Mouse (Mus musculus) CH12.LX (cell line): ENCODE data around the gene Mthfd2. TPM values are rescaled to one million over a fixed set of nuclear protein-coding genes. Genes with fewer than 3 reads are reported as not detected.

Experiments used
- DNase-seq: peaks from one replicate; pipeline ENCODE4 v3.0.0-alpha.2; 2013; ENCODE audit errors: extremely low read depth
- H3K27ac ChIP-seq: 2 replicates; pipeline ENCODE4 v1.5.1; 2012; ENCODE audit warnings: low read depth, mild to moderate bottlenecking, control low read depth, moderate library complexity; ENCODE audit not compliant: insufficient read depth
- H3K27me3 ChIP-seq: replicated peaks from 2 replicates; pipeline ENCODE3; 2012; ENCODE audit warnings: inconsistent platforms
- H3K36me3 ChIP-seq, 2 experiments: replicated peaks in 1 of 2; 2 replicates each; pipeline versions ENCODE3 to v1.6.1; 2012; ENCODE audit warnings: inconsistent platforms in 1 of 2, low read length in 1 of 2, mild to moderate bottlenecking in 1 of 2, mixed read lengths in 1 of 2, moderate library complexity in 1 of 2; ENCODE audit not compliant: control insufficient read depth in 1 of 2, insufficient read depth in 1 of 2
- H3K4me1 ChIP-seq, 2 experiments: 2 replicates each; pipeline ENCODE4 v1.6.1; 2012; ENCODE audit warnings: inconsistent platforms in 1 of 2, moderate library complexity in 1 of 2; ENCODE audit not compliant: insufficient read depth in 2 of 2, control insufficient read depth in 1 of 2
- H3K4me2 ChIP-seq: 2 replicates; pipeline ENCODE4 v1.6.1; 2012; ENCODE audit warnings: low read depth, mild to moderate bottlenecking, control low read depth; ENCODE audit not compliant: poor library complexity, insufficient read depth, severe bottlenecking
- H3K4me3 ChIP-seq, 3 experiments: fragments of 150-350 bp in 1 of 3; sonication (generic) in 1 of 3; replicated peaks in 1 of 3; 2 replicates each; pipeline versions ENCODE3 to v1.5.1; 2011 to 2012; ENCODE audit warnings: low read depth in 2 of 3, low read length in 2 of 3, mild to moderate bottlenecking in 2 of 3, moderate library complexity in 2 of 3, control low read depth in 1 of 3, improper control_type of control experiment in 1 of 3, inconsistent platforms in 1 of 3, mixed read lengths in 1 of 3; ENCODE audit not compliant: poor library complexity in 1 of 3
- H3K79me2 ChIP-seq: replicated peaks from 2 replicates; pipeline ENCODE4 v1.6.1; 2012; ENCODE audit warnings: mild to moderate bottlenecking, moderate library complexity; ENCODE audit not compliant: control insufficient read depth, poor library complexity, insufficient read depth, severe bottlenecking; ENCODE audit errors: extremely low read depth
- H3K9ac ChIP-seq: 2 replicates; pipeline ENCODE4 v1.6.1; 2012; ENCODE audit warnings: low read depth, mild to moderate bottlenecking, control low read depth, moderate library complexity; ENCODE audit not compliant: insufficient read depth
- H3K9me3 ChIP-seq: replicated peaks from 2 replicates; pipeline ENCODE3; 2012; ENCODE audit warnings: low read length, inconsistent platforms, mixed read lengths
- BHLHE40 ChIP-seq: IDR thresholded peaks from 2 replicates; pipeline ENCODE4 v1.6.1; 2011; ENCODE audit warnings: mild to moderate bottlenecking, low read depth, low read length, improper control_type of control experiment
- CTCF ChIP-seq, 2 experiments: IDR thresholded peaks in 1 of 2; conservative IDR thresholded peaks in 1 of 2; 2 replicates each; pipeline ENCODE4 v1.5.1; 2011 to 2012; ENCODE audit warnings: low read depth in 2 of 2, low read length in 2 of 2, improper control_type of control experiment in 1 of 2, inconsistent platforms in 1 of 2, mild to moderate bottlenecking in 1 of 2, moderate library complexity in 1 of 2
- IRF4 ChIP-seq: IDR thresholded peaks from 2 replicates; pipeline ENCODE4 v1.6.1; 2014; ENCODE audit warnings: low read depth, mild to moderate bottlenecking, inconsistent platforms, low read length, improper control_type of control experiment
- JUN ChIP-seq: IDR thresholded peaks from 2 replicates; pipeline ENCODE4 v1.6.1; 2011; ENCODE audit warnings: low read depth, mild to moderate bottlenecking, low read length, improper control_type of control experiment, moderate library complexity; ENCODE audit not compliant: insufficient read depth
- MXI1 ChIP-seq: IDR thresholded peaks from 2 replicates; pipeline ENCODE4 v1.6.1; 2011; ENCODE audit warnings: mild to moderate bottlenecking, low read depth, low read length, improper control_type of control experiment
- RAD21 ChIP-seq: IDR thresholded peaks from 2 replicates; pipeline ENCODE4 v1.6.1; 2011; ENCODE audit warnings: low read depth, mild to moderate bottlenecking, low read length, improper control_type of control experiment, moderate library complexity
- SIN3A ChIP-seq: IDR thresholded peaks from 2 replicates; pipeline ENCODE4 v1.6.1; 2012; ENCODE audit warnings: low read length, improper control_type of control experiment, inconsistent platforms
- SMC3 ChIP-seq: IDR thresholded peaks from 2 replicates; pipeline ENCODE4 v1.6.1; 2011; ENCODE audit warnings: low read depth, low read length, improper control_type of control experiment
- TBP ChIP-seq: conservative IDR thresholded peaks from 2 replicates; pipeline ENCODE4 v1.6.1; 2011; ENCODE audit warnings: low read depth, low read length, improper control_type of control experiment
- ZNF384 ChIP-seq: IDR thresholded peaks from 2 replicates; pipeline ENCODE4 v1.6.1; 2012; ENCODE audit warnings: low read depth, low read length, improper control_type of control experiment, inconsistent platforms
- dilution Hi-C: fragments of 300-500 bp; cut with MboI; formaldehyde crosslinking; loops from 2 replicates; pipeline ENCODE4 v1.14.3; 2020; ENCODE audit warnings: low sequenced_read_pairs; ENCODE audit not compliant: extremely low pct_unique_long_range_greater_than_20kb, extremely low pct_ligation_motif_present
- in situ Hi-C: fragments of 300-500 bp; cut with MboI; formaldehyde crosslinking; loops from 3 replicates; pipeline ENCODE4 v1.14.3; 2019; ENCODE audit warnings: low sequenced_read_pairs, low pct_ligation_motif_present, low pct_unique_long_range_greater_than_20kb, mixed read lengths
- polyA plus RNA-seq: library from polyadenylated mRNA; unstranded; fragments of >175 nt; gene quantifications from 2 replicates; pipeline ENCODE4 v1.2.1, GENCODE M21; 2012; ENCODE audit warnings: low read depth; ENCODE audit not compliant: insufficient read length
- total RNA-seq, 2 experiments: library from RNA; depleted of rRNA; stranded (reverse); fragments of 300-350 nt in 1 of 2; fragments of >200 nt in 1 of 2; gene quantifications; 2 replicates each; pipeline ENCODE4 v1.2.3; 2012 to 2014

Gene Mthfd2
- total and polyA plus RNA-seq, 3 experiments, result 286 to 351 (median 327) TPM

DNA sequence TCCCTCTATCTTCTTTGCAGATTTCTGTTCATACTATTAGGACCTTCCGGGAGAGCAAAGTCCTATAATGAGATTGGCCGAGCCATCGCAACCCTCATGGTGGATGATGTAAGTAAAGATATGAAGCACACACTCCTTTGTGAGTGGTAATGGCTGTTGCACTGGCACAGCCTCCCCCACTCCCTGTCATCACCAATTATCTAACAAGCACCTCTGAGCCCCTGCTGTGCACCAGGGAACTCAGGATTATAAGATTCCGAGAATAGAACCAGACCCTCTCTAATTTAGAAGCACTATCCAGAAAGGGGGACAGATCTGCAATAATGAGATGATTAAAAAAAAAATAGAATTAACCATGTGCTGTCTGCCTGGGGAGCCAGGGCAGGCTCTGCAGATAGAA, 60.1 kb downstream of the Mthfd2 start:
- no peak for DNase-seq
- H3K36me3 ChIP-seq, result no peaks in the 10 kb centered on the region
- H3K9me3 ChIP-seq, result no peaks in the 10 kb centered on the region
- peaks cover 42% of the 10 kb centered on the region for H3K27me3 ChIP-seq
- H3K9ac ChIP-seq, result no peak overlapping the region
- dilution Hi-C loops (no loop called here), in situ Hi-C loops (no loop called here)
- H3K79me2 ChIP-seq, result no peaks in the 10 kb centered on the region
- peaks cover 4 to 20% of the 10 kb centered on the region in 2 experiments; a peak in 3 of 4 replicates for H3K4me1 ChIP-seq
- no peak overlapping the region for H3K4me2 ChIP-seq
- TF ChIP-seq BHLHE40 (no peak), SIN3A (no peak), IRF4 (no peak), RAD21 (no peak), JUN (no peak), SMC3 (no peak)
- no peak overlapping the region for H3K27ac ChIP-seq
- no peak overlapping the region for H3K4me3 ChIP-seq

DNA sequence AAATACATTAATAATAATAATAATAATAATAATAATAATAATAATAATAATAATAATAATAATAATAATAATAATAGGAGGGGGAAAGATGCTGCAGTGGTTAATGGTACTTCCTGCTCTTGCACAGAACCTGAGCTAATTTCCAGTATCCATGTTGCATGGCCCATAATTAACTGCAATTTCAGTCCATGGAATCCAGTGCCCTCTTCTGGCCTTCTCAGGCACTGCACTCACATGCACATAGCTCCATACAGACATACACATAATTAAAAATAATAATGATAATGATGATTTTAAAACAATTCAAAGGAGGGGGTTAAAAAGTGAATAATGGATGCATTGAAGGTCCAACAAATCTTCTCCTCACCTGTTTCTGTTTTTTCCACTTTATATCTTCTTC, 60.5 kb downstream of the Mthfd2 start:
- dilution Hi-C loops, result no loop called here
- no peak for TF ChIP-seq MXI1
- no peak for TF ChIP-seq TBP
- TF ChIP-seq CTCF (conservative IDR thresholded peaks at IDR 0.05 in 1 of 2, IDR thresholded peaks at IDR 0.05 in 1 of 2; ENCODE audit: low read depth in 2 of 2, low read length in 2 of 2), result peak; percentile 47 to 54; a peak in 3 of 4 replicates
- TF ChIP-seq SMC3, result peak; percentile 23; the same call in 1 of the 2 replicates
- peak; percentile 43 for TF ChIP-seq RAD21
- no peak for TF ChIP-seq ZNF384
- in situ Hi-C loops, result no loop called here
- Histone ChIP-seq H3K4me2 (no peak overlapping the region), H3K9ac (no peak overlapping the region), H3K9me3 (peaks cover 2% of the 10 kb centered on the region), H3K27ac (no peak overlapping the region), H3K79me2 (no peaks in the 10 kb centered on the region), H3K4me1 (peaks cover 4 to 20% of the 10 kb centered on the region in 2 experiments; a peak in 3 of 4 replicates), H3K27me3 (peaks cover 42% of the 10 kb centered on the region), H3K4me3 (no peak overlapping the region), H3K36me3 (no peaks in the 10 kb centered on the region)
- DNase-seq, result peak; percentile 20

DNA sequence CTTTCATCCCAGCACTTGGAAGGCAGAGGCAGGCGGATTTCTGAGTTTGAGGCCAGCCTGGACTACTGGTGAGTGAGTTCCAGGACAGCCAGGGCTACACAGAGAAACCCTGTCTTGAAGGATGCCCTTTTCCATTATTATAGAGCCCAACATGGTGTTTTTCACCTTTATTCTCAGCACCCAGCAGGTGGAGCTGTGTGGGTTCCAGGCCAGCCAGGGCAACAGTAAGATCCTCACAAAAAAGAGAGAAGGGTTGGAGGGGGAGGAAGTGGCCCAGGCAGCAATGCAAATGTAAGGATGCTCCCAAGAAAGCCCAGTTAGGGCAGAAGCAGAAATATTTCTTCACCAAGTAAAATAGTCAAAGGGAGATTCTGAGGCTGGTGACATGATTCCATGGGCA, 61.2 kb downstream of the Mthfd2 start:
- H3K9me3 ChIP-seq, result peaks cover 5% of the 10 kb centered on the region
- TF ChIP-seq CTCF (conservative IDR thresholded peaks at IDR 0.05 in 1 of 2, IDR thresholded peaks at IDR 0.05 in 1 of 2; ENCODE audit: low read depth in 2 of 2, low read length in 2 of 2) (peak in 1 of 2 experiments; percentile 42; a peak in 2 of 4 replicates), RAD21 (no peak; the same call in 1 of the 2 replicates), SMC3 (0 out of 2 replicates have a peak, but pooled peaks have one; percentile 10)
- TF ChIP-seq, all 38 proteins: peak for 2
- Histone ChIP-seq H3K27ac (no peak overlapping the region), H3K4me1 (peaks cover 4 to 20% of the 10 kb centered on the region in 2 experiments; a peak in 3 of 4 replicates), H3K79me2 (no peaks in the 10 kb centered on the region), H3K9ac (no peak overlapping the region), H3K36me3 (no peaks in the 10 kb centered on the region), H3K4me2 (no peak overlapping the region), H3K4me3 (no peak overlapping the region), H3K27me3 (peaks cover 44% of the 10 kb centered on the region)
- in situ Hi-C loops, result no loop called here
- peak; percentile 12 for DNase-seq
- dilution Hi-C loops, result no loop called here

Other genes with a start within 250 kb of the Mthfd2 start
- gene Pcgf1, start 248.0 kb downstream of the Mthfd2 start, total RNA-seq (2012; rRNA removed), result 14.5 and 16.6 TPM in 2 replicates
- 12.5 and 13.7 TPM in 2 replicates for gene Pcgf1, start 248.0 kb downstream of the Mthfd2 start, total RNA-seq (2014; rRNA removed)
- gene Pcgf1, start 248.0 kb downstream of the Mthfd2 start, polyA plus RNA-seq, result 12.4 and 15.0 TPM in 2 replicates
- 0.80 TPM in 1 of 2 replicates, not detected in the other for gene Lbx2, start 239.5 kb downstream of the Mthfd2 start, total RNA-seq (2012; rRNA removed)
- 0.86 TPM in 1 of 2 replicates, not detected in the other for gene Lbx2, start 239.5 kb downstream of the Mthfd2 start, total RNA-seq (2014; rRNA removed)
- 1.2 and 1.7 TPM in 2 replicates for gene Lbx2, start 239.5 kb downstream of the Mthfd2 start, polyA plus RNA-seq
- 3.1 and 3.2 TPM in 2 replicates for gene Ccdc142, start 224.3 kb downstream of the Mthfd2 start, total RNA-seq (2012; rRNA removed)
- gene Ccdc142, start 224.3 kb downstream of the Mthfd2 start, total RNA-seq (2014; rRNA removed), result 0.38 and 0.59 TPM in 2 replicates
- 1.1 and 1.7 TPM in 2 replicates for gene Ccdc142, start 224.3 kb downstream of the Mthfd2 start, polyA plus RNA-seq
- gene Gm42688, start 224.3 kb downstream of the Mthfd2 start, total RNA-seq (2012; rRNA removed), result 1.3 and 2.1 TPM in 2 replicates
- 1.2 TPM in 2 replicates for gene Gm42688, start 224.3 kb downstream of the Mthfd2 start, total RNA-seq (2014; rRNA removed)
- gene Gm42688, start 224.3 kb downstream of the Mthfd2 start, polyA plus RNA-seq, result 1.6 and 2.0 TPM in 2 replicates
- gene Mrpl53, start 216.9 kb downstream of the Mthfd2 start, total RNA-seq (2012; rRNA removed), result 74.0 and 83.3 TPM in 2 replicates
- 52.2 and 54.2 TPM in 2 replicates for gene Mrpl53, start 216.9 kb downstream of the Mthfd2 start, total RNA-seq (2014; rRNA removed)
- 52.9 and 55.5 TPM in 2 replicates for gene Mrpl53, start 216.9 kb downstream of the Mthfd2 start, polyA plus RNA-seq
- 78.9 and 104 TPM in 2 replicates for gene Mogs, start 210.4 kb downstream of the Mthfd2 start, total RNA-seq (2012; rRNA removed)
- gene Mogs, start 210.4 kb downstream of the Mthfd2 start, total RNA-seq (2014; rRNA removed), result 77.3 and 78.4 TPM in 2 replicates
- gene Mogs, start 210.4 kb downstream of the Mthfd2 start, polyA plus RNA-seq, result 53.0 and 57.2 TPM in 2 replicates
- gene Wbp1, start 204.3 kb downstream of the Mthfd2 start, total RNA-seq (2012; rRNA removed), result 20.4 and 24.1 TPM in 2 replicates
- gene Wbp1, start 204.3 kb downstream of the Mthfd2 start, total RNA-seq (2014; rRNA removed), result 23.1 and 27.5 TPM in 2 replicates
- 16.6 and 19.3 TPM in 2 replicates for gene Wbp1, start 204.3 kb downstream of the Mthfd2 start, polyA plus RNA-seq
- gene Ino80b, start 200.5 kb downstream of the Mthfd2 start, total RNA-seq (2012; rRNA removed), result 26.1 and 26.9 TPM in 2 replicates
- gene Ino80b, start 200.5 kb downstream of the Mthfd2 start, total RNA-seq (2014; rRNA removed), result 14.9 and 15.4 TPM in 2 replicates
- 30.4 and 34.2 TPM in 2 replicates for gene Ino80b, start 200.5 kb downstream of the Mthfd2 start, polyA plus RNA-seq
- 0.59 and 0.68 TPM in 2 replicates for gene Rtkn, start 190.4 kb downstream of the Mthfd2 start, total RNA-seq (2012; rRNA removed)
- 0.54 and 1.3 TPM in 2 replicates for gene Rtkn, start 190.4 kb downstream of the Mthfd2 start, total RNA-seq (2014; rRNA removed)
- gene Rtkn, start 190.4 kb downstream of the Mthfd2 start, polyA plus RNA-seq, result 0.47 and 0.78 TPM in 2 replicates
- 4.7 and 10.3 TPM in 2 replicates for gene Wdr54, start 169.5 kb downstream of the Mthfd2 start, total RNA-seq (2012; rRNA removed)
- gene Wdr54, start 169.5 kb downstream of the Mthfd2 start, total RNA-seq (2014; rRNA removed), result 4.9 and 7.8 TPM in 2 replicates
- 1.7 and 1.9 TPM in 2 replicates for gene Wdr54, start 169.5 kb downstream of the Mthfd2 start, polyA plus RNA-seq
- 0.34 and 0.38 TPM in 2 replicates for gene 1700003E16Rik, start 169.5 kb downstream of the Mthfd2 start, total RNA-seq (2012; rRNA removed)
- gene 1700003E16Rik, start 169.5 kb downstream of the Mthfd2 start, total RNA-seq (2014; rRNA removed), result not detected in 2 replicates
- 0.23 and 0.25 TPM in 2 replicates for gene 1700003E16Rik, start 169.5 kb downstream of the Mthfd2 start, polyA plus RNA-seq
- 17.8 and 19.8 TPM in 2 replicates for gene Dctn1, start 160.0 kb downstream of the Mthfd2 start, total RNA-seq (2012; rRNA removed)
- 12.2 and 12.8 TPM in 2 replicates for gene Dctn1, start 160.0 kb downstream of the Mthfd2 start, total RNA-seq (2014; rRNA removed)
- 36.4 and 37.3 TPM in 2 replicates for gene Dctn1, start 160.0 kb downstream of the Mthfd2 start, polyA plus RNA-seq
- 0.13 and 0.38 TPM in 2 replicates for gene Slc4a5, start 106.1 kb downstream of the Mthfd2 start, total RNA-seq (2012; rRNA removed)
- not detected in 2 replicates for gene Slc4a5, start 106.1 kb downstream of the Mthfd2 start, total RNA-seq (2014; rRNA removed)
- gene Slc4a5, start 106.1 kb downstream of the Mthfd2 start, polyA plus RNA-seq, result 0.21 TPM in 1 of 2 replicates, not detected in the other
- gene Mob1a, start 108 bp upstream of the Mthfd2 start, total RNA-seq (2012; rRNA removed), result 82.6 and 85.5 TPM in 2 replicates
- gene Mob1a, start 108 bp upstream of the Mthfd2 start, total RNA-seq (2014; rRNA removed), result 182 and 200 TPM in 2 replicates
- gene Mob1a, start 108 bp upstream of the Mthfd2 start, polyA plus RNA-seq, result 82.4 and 99.8 TPM in 2 replicates
- 35.3 and 38.1 TPM in 2 replicates for gene Bola3, start 23.2 kb upstream of the Mthfd2 start, total RNA-seq (2012; rRNA removed)
- 53.6 and 60.5 TPM in 2 replicates for gene Bola3, start 23.2 kb upstream of the Mthfd2 start, total RNA-seq (2014; rRNA removed)
- 190 and 223 TPM in 2 replicates for gene Bola3, start 23.2 kb upstream of the Mthfd2 start, polyA plus RNA-seq
- 5.6 and 8.2 TPM in 2 replicates for gene Tet3, start 133.2 kb upstream of the Mthfd2 start, total RNA-seq (2012; rRNA removed)
- 2.2 and 3.2 TPM in 2 replicates for gene Tet3, start 133.2 kb upstream of the Mthfd2 start, total RNA-seq (2014; rRNA removed)
- gene Tet3, start 133.2 kb upstream of the Mthfd2 start, polyA plus RNA-seq, result 6.4 and 10.0 TPM in 2 replicates
- gene Dguok, start 181.1 kb upstream of the Mthfd2 start, total RNA-seq (2012; rRNA removed), result 11.1 and 11.5 TPM in 2 replicates
- gene Dguok, start 181.1 kb upstream of the Mthfd2 start, total RNA-seq (2014; rRNA removed), result 14.6 and 16.7 TPM in 2 replicates
- gene Dguok, start 181.1 kb upstream of the Mthfd2 start, polyA plus RNA-seq, result 8.0 and 8.7 TPM in 2 replicates
- gene Actg2, start 210.4 kb upstream of the Mthfd2 start, total RNA-seq (2012; rRNA removed), result 0.84 and 1.1 TPM in 2 replicates
- 1.6 and 1.8 TPM in 2 replicates for gene Actg2, start 210.4 kb upstream of the Mthfd2 start, total RNA-seq (2014; rRNA removed)
- 4.0 and 5.6 TPM in 2 replicates for gene Actg2, start 210.4 kb upstream of the Mthfd2 start, polyA plus RNA-seq
- gene Stambp, start 246.8 kb upstream of the Mthfd2 start, total RNA-seq (2012; rRNA removed), result 4.2 and 4.6 TPM in 2 replicates
- gene Stambp, start 246.8 kb upstream of the Mthfd2 start, total RNA-seq (2014; rRNA removed), result 3.3 and 4.1 TPM in 2 replicates
- 10.2 and 11.4 TPM in 2 replicates for gene Stambp, start 246.8 kb upstream of the Mthfd2 start, polyA plus RNA-seq